Mouse (Mus musculus) gastrocnemius, adult 2 months (tissue): ENCODE results near the gene Camp. TPM values are rescaled to one million over a fixed set of nuclear protein-coding genes. Genes with fewer than 3 reads are reported as not detected.
"Not testable (repeated sequence)": the region's sequence is repeated elsewhere in the genome, so short reads cannot be mapped to it uniquely, and the experiment has no call there.

ENCODE experiments used
- DNase-seq: peaks from one replicate; pipeline ENCODE4 v3.0.0; 2022
- H3K27ac ChIP-seq: fragments of 200-600 bp; 2 replicates; pipeline ENCODE4 v1.8.1; 2022; ENCODE audit warnings: mild to moderate bottlenecking
- H3K4me3 ChIP-seq: fragments of 200-600 bp; 2 replicates; pipeline ENCODE4 v1.8.1; 2022; ENCODE audit warnings: mild to moderate bottlenecking, moderate library complexity
- CTCF ChIP-seq: fragments of 200-600 bp; IDR thresholded peaks from 2 replicates; pipeline ENCODE4 v1.8.1; 2022; ENCODE audit warnings: antibody characterized with exemption, mild to moderate bottlenecking, moderate library complexity
- intact Hi-C: fragments of 180-260 bp; cut with DNase I; formaldehyde crosslinking; loops from one replicate; pipeline ENCODE4 v1.15.1; 2025
- microRNA-seq: library from miRNA; unstranded; fragments of <30 nt; microRNA quantifications from one replicate; pipeline ENCODE4 v1.2.0, GENCODE M21; 2021
- total RNA-seq, 2 experiments: library from RNA; stranded (reverse); gene quantifications; 2 replicates each; pipeline ENCODE4 v1.2.3; 2021

The Camp gene
- total RNA-seq, 2 experiments from 2014 or later, result not detected

DNA sequence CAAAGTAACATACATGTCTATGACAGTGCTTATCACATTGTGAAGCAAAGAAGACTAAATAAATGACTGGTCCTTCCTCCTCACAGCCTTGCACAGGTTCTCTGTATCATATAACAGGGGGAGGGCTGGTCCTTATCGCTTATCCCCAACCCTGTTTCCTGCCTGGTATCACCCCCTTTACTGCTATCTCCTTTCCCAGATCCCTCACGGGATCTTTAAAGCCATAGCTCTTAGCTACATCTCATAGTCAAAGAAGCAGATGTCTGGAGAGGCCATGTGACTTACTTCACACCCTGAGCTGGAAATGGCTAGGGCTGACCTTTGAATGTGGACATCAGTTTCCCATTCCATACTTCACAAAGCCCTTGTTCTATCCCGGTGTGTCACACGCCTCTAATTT, 23.7 kb downstream of the Camp start:
- intact Hi-C loops, result no loop called here
- Histone ChIP-seq H3K4me3 (no peak overlapping the region), H3K27ac (no peak overlapping the region)
- TF ChIP-seq CTCF, result no peak
- no peak for DNase-seq

DNA sequence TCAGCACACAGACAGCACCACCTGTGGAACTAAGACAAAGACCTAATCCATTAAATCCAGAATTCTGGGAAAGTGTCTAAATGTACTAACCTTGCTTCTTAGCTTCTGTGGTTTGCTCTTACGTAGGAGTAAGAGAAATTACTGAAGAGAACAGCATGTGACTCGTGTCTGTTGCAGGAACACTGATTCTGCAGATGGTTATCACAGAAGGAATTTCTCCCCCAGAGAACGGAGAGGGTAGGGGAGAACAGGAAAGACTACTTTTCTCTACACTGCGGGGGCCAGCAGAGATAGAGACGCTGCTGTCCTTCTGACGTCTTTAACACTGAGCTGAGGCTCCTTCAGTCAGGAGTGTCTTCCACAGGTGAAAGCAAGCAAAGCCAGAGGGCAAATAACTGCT, 33.1 kb downstream of the Camp start:
- Histone ChIP-seq H3K4me3 (no peak overlapping the region), H3K27ac (no peak overlapping the region)
- TF ChIP-seq CTCF, result no peak
- intact Hi-C loops, result no loop called here
- DNase-seq, result no peak

DNA sequence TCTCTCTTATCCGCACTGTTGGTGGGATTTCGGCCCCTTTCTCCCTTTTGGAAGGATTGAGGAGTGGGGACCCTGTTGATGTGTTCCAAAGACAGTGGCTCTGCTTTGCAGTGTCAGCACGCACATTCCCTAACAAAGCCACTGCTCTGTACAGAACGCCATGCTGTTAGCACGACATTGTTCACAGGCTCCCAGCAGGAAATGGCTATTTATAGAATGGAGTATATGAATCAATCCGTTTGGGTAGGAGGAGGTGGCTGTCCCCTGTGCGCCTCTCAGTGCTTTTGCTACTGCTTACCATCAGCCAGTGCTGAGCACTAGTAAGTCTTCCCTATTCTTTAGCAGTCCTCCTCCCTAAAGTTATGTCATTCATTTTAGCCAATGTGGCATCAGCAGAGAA, 36.0 kb downstream of the Camp start:
- Histone ChIP-seq H3K4me3 (no peak overlapping the region), H3K27ac (no peak overlapping the region)
- DNase-seq, result no peak
- no peak for TF ChIP-seq CTCF
- intact Hi-C loops, result no loop called here

DNA sequence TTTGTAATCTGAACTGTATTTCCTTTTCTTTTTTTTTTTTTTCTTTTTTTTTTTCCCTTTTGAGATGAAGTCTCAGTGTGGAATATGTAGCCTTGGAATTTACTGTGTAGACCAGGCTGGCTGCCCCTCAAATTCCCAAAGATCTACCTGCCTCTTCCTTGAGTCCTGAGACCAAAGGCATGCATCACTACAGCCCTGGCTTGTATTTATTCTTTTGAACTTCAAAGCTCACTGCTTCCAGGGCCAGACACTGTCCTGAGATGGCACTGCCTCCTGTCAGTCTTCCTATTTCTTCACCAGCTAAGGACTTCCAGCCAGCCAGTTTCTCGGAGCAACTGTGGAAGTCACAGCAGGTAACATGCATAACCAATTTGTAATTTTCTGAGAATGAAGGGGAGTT, 37.4 kb downstream of the Camp start, which contains the start of gene Spink8:
Gene Spink8 (plus strand): TSS at position 301 of the 400 bp plus-strand sequence.
- H3K4me3 ChIP-seq, result no peak within 1 kb of the TSS
- DNase-seq, result no peak
- intact Hi-C loops, result no loop called here
- no peak within 1 kb of the TSS for H3K27ac ChIP-seq
- no peak for TF ChIP-seq CTCF

DNA sequence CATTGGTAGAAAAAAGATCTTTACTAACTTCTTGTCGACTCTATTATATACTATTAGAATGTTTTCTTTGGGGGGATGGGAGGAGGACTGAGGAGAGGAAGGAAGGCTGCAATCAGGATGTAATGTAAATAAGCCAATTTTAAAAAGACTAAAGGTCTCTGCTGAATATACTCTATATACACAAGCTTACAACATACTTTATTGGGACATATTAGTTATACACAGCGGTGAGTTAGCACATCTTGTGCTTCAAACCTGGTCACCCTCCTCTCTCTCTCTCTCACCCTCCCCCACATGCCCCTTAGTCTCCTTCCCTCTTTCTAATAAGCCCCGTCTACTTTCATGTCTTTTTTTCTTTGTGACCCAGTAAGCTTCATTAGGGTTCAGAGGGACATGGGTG, 41.5 kb downstream of the Camp start:
- TF ChIP-seq CTCF, result no peak
- no peak overlapping the region for H3K27ac ChIP-seq
- no peak for DNase-seq
- intact Hi-C loops, result no loop called here
- H3K4me3 ChIP-seq, result no peak overlapping the region

DNA sequence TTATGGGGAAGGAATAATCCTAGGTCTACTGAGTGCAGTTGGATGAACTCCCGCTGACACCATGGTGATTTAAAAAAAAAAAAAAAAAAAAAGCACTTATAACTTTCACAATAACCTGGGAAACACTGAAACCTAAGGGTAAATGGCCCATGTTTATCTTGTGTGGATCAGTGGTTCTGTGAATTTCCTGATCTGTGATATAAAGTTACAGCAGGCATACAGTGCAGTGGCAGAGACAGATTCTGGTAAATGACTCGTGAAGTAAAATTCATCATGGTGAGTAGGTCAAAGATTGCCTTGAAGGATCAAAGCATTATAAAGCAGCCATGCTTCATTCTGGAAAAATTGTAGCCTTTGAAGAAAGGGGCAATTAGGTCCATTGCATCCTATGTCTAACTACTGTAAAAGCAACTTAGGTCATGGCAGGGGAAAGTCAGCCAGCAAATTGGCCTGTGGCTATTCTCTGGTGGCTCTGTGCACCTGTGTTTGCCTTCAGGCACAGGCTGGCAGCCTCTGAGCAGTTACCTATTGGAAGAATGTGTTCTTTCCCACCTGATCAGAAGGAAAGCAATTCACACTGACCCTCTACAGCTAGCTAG, 42.6 kb downstream of the Camp start:
- no peak for TF ChIP-seq CTCF
- intact Hi-C loops, result no loop called here
- H3K4me3 ChIP-seq, result no peak overlapping the region
- no peak for DNase-seq
- no peak overlapping the region for H3K27ac ChIP-seq

DNA sequence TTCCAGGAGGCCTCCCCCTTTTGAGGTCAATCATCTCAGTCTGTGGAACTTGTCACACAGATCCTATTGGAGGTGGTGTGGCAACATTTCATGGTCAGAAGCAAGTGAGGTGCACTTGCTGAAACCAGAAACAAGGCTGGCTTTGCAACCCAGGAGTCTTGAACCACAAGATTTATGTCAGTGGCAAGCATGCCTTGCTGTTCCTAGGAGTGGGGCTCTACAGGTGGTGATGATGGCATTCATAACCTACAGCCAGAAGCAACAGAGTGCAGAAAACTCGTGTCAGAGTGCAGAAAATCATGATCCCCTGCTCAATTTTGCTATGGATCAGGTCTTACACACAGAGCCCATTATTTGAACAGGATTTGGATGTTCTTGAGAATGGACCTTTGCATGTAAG, 43.2 kb downstream of the Camp start:
- no peak overlapping the region for H3K4me3 ChIP-seq
- intact Hi-C loops, result no loop called here
- DNase-seq, result no peak
- no peak overlapping the region for H3K27ac ChIP-seq
- no peak for TF ChIP-seq CTCF

DNA sequence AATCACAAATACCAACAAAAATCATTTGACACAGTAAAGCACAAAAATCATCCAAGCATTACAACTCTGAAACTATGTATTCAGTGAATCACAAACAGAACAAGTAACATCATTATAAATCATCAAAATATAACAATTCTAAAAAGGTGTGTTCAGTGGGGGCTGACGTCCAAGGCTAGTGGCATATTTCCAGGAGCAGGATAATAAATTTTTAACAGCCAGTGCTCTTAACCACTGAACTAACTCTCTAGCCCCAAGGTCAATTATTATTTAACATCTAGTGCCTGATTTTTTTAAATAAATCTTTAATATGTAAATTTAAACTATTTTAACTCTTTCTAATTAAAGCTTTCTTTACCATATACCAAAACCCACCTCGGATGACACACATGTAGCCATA, 43.8 kb downstream of the Camp start:
- H3K4me3 ChIP-seq, intact Hi-C loops, H3K27ac ChIP-seq, DNase-seq: not testable (repeated sequence)

DNA sequence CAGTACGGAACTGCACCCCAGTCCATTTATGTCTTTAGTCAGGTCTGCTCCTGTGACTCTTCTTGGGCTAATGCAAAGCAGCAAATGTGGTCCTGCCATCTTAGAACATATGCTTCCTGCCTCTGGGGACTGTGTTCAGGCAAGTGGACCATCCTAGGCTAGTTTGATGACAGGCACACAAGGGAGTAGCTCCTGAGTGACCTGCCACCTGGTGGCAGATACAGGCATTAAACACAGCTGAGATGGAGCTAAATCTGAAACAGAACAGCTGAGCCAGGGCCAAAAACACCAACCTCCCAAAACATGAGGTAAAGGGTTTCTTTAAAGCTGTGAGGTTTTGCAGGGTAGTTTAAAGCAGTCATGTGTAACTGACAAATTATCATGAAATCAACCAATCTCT, 51.4 kb downstream of the Camp start:
- DNase-seq, result no peak
- no peak overlapping the region for H3K4me3 ChIP-seq
- peak; percentile 20; the same call in 1 of the 2 replicates for TF ChIP-seq CTCF
- intact Hi-C loops, result no loop called here
- no peak overlapping the region for H3K27ac ChIP-seq

Small RNA genes within 50 kb of the gene (microRNA-seq; reads per million reads assigned to microRNA genes)
- not detected for gene Mir7089

Other genes starting within 250 kb of the Camp start
- not detected for gene Fbxw24, start 223.6 kb downstream of the Camp start, total RNA-seq
- gene Fbxw25, start 185.0 kb downstream of the Camp start, total RNA-seq, result not detected
- not detected for gene Fbxw18, start 146.9 kb downstream of the Camp start, total RNA-seq
- gene Fbxw26, start 103.5 kb downstream of the Camp start, total RNA-seq, result not detected
- not detected for gene Fbxw27, start 58.9 kb downstream of the Camp start, total RNA-seq
- not detected for gene Spink8, start 37.3 kb downstream of the Camp start, total RNA-seq
- 10 to 100 TPM; 27.4 to 33.1 TPM for gene Nme6, start 16.9 kb downstream of the Camp start, total RNA-seq
- 1 to 10 TPM; 4.3 to 5.0 TPM for gene Cdc25a, start 26.0 kb upstream of the Camp start, total RNA-seq
- gene Map4, start 81.8 kb upstream of the Camp start, total RNA-seq, result 100 to 1,000 TPM; 484 to 501 TPM